Mouse (Mus musculus): ENCODE measurements at regions not wholly inside any gene's neighbourhood (a gene's known extent, or its start where the extent isn't known, plus 50 kb on each side); places are given as distances from the start of the nearest gene placed in this dataset.

GRCm38 (mm10) chr3:60698189-60698588 is 225.6 kb downstream of the Mbnl1 start:
- Histone ChIP-seq H3K36me3 (no peaks in the 10 kb centered on the region), H3K9me3 (replicated peaks) (no peaks in the 10 kb centered on the region), H3K4me3 (no peak overlapping the region), H3K4me1 (no peaks in the 10 kb centered on the region), H3K27me3 (ENCODE audit: low read depth, poor library complexity, severe bottlenecking) (no peaks in the 10 kb centered on the region), H3K27ac (no peak overlapping the region)
- DNase-seq (ENCODE audit: low spot score), result no peak

- Histone ChIP-seq H3K4me3 (no peak overlapping the region), H3K27me3 (ENCODE audit: low read depth, poor library complexity, severe bottlenecking) (no peaks in the 10 kb centered on the region), H3K27ac (no peak overlapping the region), H3K36me3 (no peaks in the 10 kb centered on the region), H3K4me1 (no peaks in the 10 kb centered on the region), H3K9me3 (replicated peaks) (no peaks in the 10 kb centered on the region)
- WGBS, result 92% methylated on average over 4 of the region's 4 CpGs
- DNase-seq (ENCODE audit: low spot score), result no peak
Observed at GRCm38 (mm10) chr3:60707139-60707538, 234.5 kb downstream of the Mbnl1 start.

GRCm38 (mm10) chr3:60712896-60713295 is 240.3 kb downstream of the Mbnl1 start:
- DNase-seq (ENCODE audit: low spot score), result no peak
- no peaks in the 10 kb centered on the region for H3K4me1 ChIP-seq
- H3K27me3 ChIP-seq (ENCODE audit: low read depth, poor library complexity, severe bottlenecking), result no peaks in the 10 kb centered on the region
- no peak overlapping the region for H3K4me3 ChIP-seq
- H3K27ac ChIP-seq, result no peak overlapping the region
- H3K36me3 ChIP-seq, result no peaks in the 10 kb centered on the region
- no peaks in the 10 kb centered on the region for H3K9me3 ChIP-seq (replicated peaks)
- 87% methylated on average over 4 of the region's 4 CpGs for WGBS

- H3K4me3 ChIP-seq, result no peak overlapping the region
- H3K9me3 ChIP-seq (replicated peaks), result no peaks in the 10 kb centered on the region
- H3K4me1 ChIP-seq, result no peaks in the 10 kb centered on the region
- H3K27ac ChIP-seq, result no peak overlapping the region
- no peaks in the 10 kb centered on the region for H3K36me3 ChIP-seq
- DNase-seq (ENCODE audit: low spot score), result no peak
- no peaks in the 10 kb centered on the region for H3K27me3 ChIP-seq (ENCODE audit: low read depth, poor library complexity, severe bottlenecking)
Observed at GRCm38 (mm10) chr3:60720322-60720721, 247.7 kb downstream of the Mbnl1 start.

- Histone ChIP-seq H3K4me1 (no peaks in the 10 kb centered on the region), H3K27me3 (ENCODE audit: low read depth, poor library complexity, severe bottlenecking) (no peaks in the 10 kb centered on the region), H3K27ac (no peak overlapping the region), H3K36me3 (no peaks in the 10 kb centered on the region), H3K9me3 (replicated peaks) (no peaks in the 10 kb centered on the region), H3K4me3 (no peak overlapping the region)
- no peak for DNase-seq (ENCODE audit: low spot score)
- WGBS, result 85% methylated on average over 1 of the region's 1 CpGs
Observed at GRCm38 (mm10) chr3:60731331-60731730, 258.7 kb downstream of the Mbnl1 start.

GRCm38 (mm10) chr3:60740543-60741294 is 261.9 kb upstream of the P2ry1 start:
- no peaks in the 10 kb centered on the region for H3K9me3 ChIP-seq (replicated peaks)
- no peaks in the 10 kb centered on the region for H3K4me1 ChIP-seq
- H3K4me3 ChIP-seq, result no peak overlapping the region
- H3K27ac ChIP-seq, result no peak overlapping the region
- no peaks in the 10 kb centered on the region for H3K27me3 ChIP-seq (ENCODE audit: low read depth, poor library complexity, severe bottlenecking)
- DNase-seq (ENCODE audit: low spot score), result no peak
- no peaks in the 10 kb centered on the region for H3K36me3 ChIP-seq

- Histone ChIP-seq H3K9me3 (replicated peaks) (no peaks in the 10 kb centered on the region), H3K27ac (no peak overlapping the region), H3K36me3 (no peaks in the 10 kb centered on the region), H3K4me3 (no peak overlapping the region), H3K27me3 (ENCODE audit: low read depth, poor library complexity, severe bottlenecking) (no peaks in the 10 kb centered on the region), H3K4me1 (no peaks in the 10 kb centered on the region)
- DNase-seq (ENCODE audit: low spot score), result no peak
- 91% methylated on average over 5 of the region's 5 CpGs for WGBS
Observed at GRCm38 (mm10) chr3:60741379-60741778, 261.2 kb upstream of the P2ry1 start.

- Histone ChIP-seq H3K27ac (no peak overlapping the region), H3K9me3 (replicated peaks) (no peaks in the 10 kb centered on the region), H3K4me3 (no peak overlapping the region), H3K4me1 (no peaks in the 10 kb centered on the region), H3K36me3 (no peaks in the 10 kb centered on the region), H3K27me3 (ENCODE audit: low read depth, poor library complexity, severe bottlenecking) (no peaks in the 10 kb centered on the region)
- DNase-seq (ENCODE audit: low spot score), result no peak
- 91% methylated on average over 2 of the region's 2 CpGs for WGBS
Observed at GRCm38 (mm10) chr3:60742232-60742631, 260.4 kb upstream of the P2ry1 start.

- Histone ChIP-seq H3K4me3 (no peak overlapping the region), H3K4me1 (no peaks in the 10 kb centered on the region), H3K27ac (no peak overlapping the region), H3K9me3 (replicated peaks) (no peaks in the 10 kb centered on the region), H3K36me3 (no peaks in the 10 kb centered on the region), H3K27me3 (ENCODE audit: low read depth, poor library complexity, severe bottlenecking) (no peaks in the 10 kb centered on the region)
- no peak for DNase-seq (ENCODE audit: low spot score)
- WGBS, result 95% methylated on average over 1 of the region's 1 CpGs
Observed at GRCm38 (mm10) chr3:60745075-60745474, 257.5 kb upstream of the P2ry1 start.

- DNase-seq (ENCODE audit: low spot score), result no peak
- Histone ChIP-seq H3K27ac (no peak overlapping the region), H3K9me3 (replicated peaks) (no peaks in the 10 kb centered on the region), H3K4me3 (no peak overlapping the region), H3K36me3 (no peaks in the 10 kb centered on the region), H3K27me3 (ENCODE audit: low read depth, poor library complexity, severe bottlenecking) (no peaks in the 10 kb centered on the region), H3K4me1 (no peaks in the 10 kb centered on the region)
- WGBS, result 81% methylated on average over 2 of the region's 2 CpGs
Observed at GRCm38 (mm10) chr3:60758568-60758967, 244.0 kb upstream of the P2ry1 start.

- Histone ChIP-seq H3K4me3 (no peak overlapping the region), H3K9me3 (replicated peaks) (no peaks in the 10 kb centered on the region), H3K36me3 (no peaks in the 10 kb centered on the region), H3K27me3 (ENCODE audit: low read depth, poor library complexity, severe bottlenecking) (no peaks in the 10 kb centered on the region), H3K4me1 (no peaks in the 10 kb centered on the region), H3K27ac (no peak overlapping the region)
- DNase-seq (ENCODE audit: low spot score), result no peak
Observed at GRCm38 (mm10) chr3:60759046-60759445, 243.5 kb upstream of the P2ry1 start.

- H3K27ac ChIP-seq, result no peak overlapping the region
- no peaks in the 10 kb centered on the region for H3K36me3 ChIP-seq
- WGBS, result 72% methylated on average over 4 of the region's 4 CpGs
- no peaks in the 10 kb centered on the region for H3K9me3 ChIP-seq (replicated peaks)
- H3K4me1 ChIP-seq, result no peaks in the 10 kb centered on the region
- H3K27me3 ChIP-seq (ENCODE audit: low read depth, poor library complexity, severe bottlenecking), result no peaks in the 10 kb centered on the region
- DNase-seq (ENCODE audit: low spot score), result peak; percentile 40
- H3K4me3 ChIP-seq, result no peak overlapping the region
Observed at GRCm38 (mm10) chr3:60762874-60763273, 239.7 kb upstream of the P2ry1 start.

- Histone ChIP-seq H3K36me3 (no peaks in the 10 kb centered on the region), H3K9me3 (replicated peaks) (no peaks in the 10 kb centered on the region), H3K27ac (no peak overlapping the region), H3K4me1 (no peaks in the 10 kb centered on the region), H3K27me3 (ENCODE audit: low read depth, poor library complexity, severe bottlenecking) (no peaks in the 10 kb centered on the region), H3K4me3 (no peak overlapping the region)
- 72% methylated on average over 4 of the region's 4 CpGs for WGBS
- no peak for DNase-seq (ENCODE audit: low spot score)
Observed at GRCm38 (mm10) chr3:60765079-60765478, 237.5 kb upstream of the P2ry1 start.

GRCm38 (mm10) chr3:60768996-60769395 is 233.6 kb upstream of the P2ry1 start:
- Histone ChIP-seq H3K4me3 (no peak overlapping the region), H3K27ac (no peak overlapping the region), H3K4me1 (no peaks in the 10 kb centered on the region), H3K27me3 (ENCODE audit: low read depth, poor library complexity, severe bottlenecking) (no peaks in the 10 kb centered on the region), H3K36me3 (no peaks in the 10 kb centered on the region), H3K9me3 (replicated peaks) (no peaks in the 10 kb centered on the region)
- DNase-seq (ENCODE audit: low spot score), result no peak
